Mouse (Mus musculus): ENCODE results near the gene Lama2.

The Lama2 gene

DNA sequence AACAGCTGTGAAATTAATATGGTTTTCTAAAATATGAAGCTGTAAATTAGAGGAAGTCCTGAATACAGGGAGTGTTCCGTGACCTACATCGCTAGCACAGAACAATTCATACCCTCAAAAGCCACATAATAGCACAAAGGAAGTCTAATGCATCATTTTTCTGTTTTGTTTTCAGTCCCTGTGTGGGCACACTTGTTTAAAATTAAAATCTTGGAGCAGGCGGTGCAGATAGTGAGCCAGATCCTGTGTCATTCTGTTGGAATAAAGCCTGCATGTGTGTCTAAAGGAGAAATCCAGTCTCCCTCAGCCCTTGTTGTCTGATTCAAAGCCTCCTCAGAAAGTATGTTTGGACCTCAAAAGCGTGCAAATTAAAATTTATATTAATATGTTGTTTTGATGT, 234.9 kb downstream of the Lama2 start:
- DNase-seq (ENCODE audit: low spot score in 2 of 2): no peak

DNA sequence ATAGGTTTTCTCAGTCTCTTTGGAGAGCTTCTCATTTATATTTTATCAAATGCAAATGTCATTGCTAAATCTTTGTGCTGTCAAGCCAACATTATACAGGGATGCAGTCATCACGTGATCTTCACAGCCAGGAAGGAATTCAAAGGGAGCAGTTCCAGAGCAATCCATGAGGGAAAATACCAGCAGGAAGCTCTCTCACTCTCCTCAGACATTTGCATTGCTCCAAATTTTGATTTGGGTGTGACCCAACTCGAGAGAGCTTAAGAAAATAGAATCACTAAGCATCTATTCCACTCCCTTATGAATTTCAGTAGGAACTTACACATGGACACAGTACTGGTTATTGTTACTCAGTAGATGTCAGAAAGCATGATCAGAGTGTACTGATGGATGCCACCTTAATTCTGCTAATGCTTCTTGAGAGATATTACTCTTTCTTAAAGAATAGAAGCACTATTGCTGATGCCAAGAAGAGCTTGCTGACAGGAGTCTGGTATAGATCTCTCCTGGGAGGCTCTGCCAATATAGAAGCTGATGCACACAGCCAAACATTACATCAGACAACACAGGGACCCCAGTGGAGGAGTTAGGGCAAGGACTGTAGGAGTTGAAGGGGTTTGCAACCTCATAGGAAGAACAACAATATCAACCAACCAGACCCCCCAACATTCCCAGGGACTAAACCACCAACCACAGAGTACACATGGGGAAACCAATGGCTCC, 236.5 kb downstream of the Lama2 start:
- no peak for DNase-seq (ENCODE audit: low spot score in 2 of 2)

- no peak for DNase-seq (ENCODE audit: low spot score in 2 of 2)
These were observed 241.3 kb downstream of the Lama2 start for GRCm38 (mm10) chr10:27378286-27378685.

DNA sequence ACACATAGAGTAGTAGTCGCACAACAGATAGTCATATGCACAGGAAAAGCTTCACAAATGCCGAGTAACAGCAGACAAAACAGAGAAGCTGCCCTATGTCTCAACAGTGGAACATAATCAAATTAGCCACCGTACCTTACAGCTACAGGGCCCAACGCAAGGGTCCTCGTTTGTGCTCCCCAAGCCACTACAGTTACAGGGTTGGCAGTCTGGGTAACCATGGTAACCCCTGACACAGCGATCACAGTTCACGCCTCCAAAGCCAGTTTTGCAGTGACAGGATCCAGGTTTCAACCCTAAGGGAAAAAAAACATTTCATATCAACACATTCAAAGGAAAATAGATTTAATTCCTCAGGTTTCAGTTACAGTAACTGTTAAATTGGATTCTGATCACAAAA, 275.3 kb downstream of the Lama2 start:
- DNase-seq (ENCODE audit: low spot score in 2 of 2): no peak

DNA sequence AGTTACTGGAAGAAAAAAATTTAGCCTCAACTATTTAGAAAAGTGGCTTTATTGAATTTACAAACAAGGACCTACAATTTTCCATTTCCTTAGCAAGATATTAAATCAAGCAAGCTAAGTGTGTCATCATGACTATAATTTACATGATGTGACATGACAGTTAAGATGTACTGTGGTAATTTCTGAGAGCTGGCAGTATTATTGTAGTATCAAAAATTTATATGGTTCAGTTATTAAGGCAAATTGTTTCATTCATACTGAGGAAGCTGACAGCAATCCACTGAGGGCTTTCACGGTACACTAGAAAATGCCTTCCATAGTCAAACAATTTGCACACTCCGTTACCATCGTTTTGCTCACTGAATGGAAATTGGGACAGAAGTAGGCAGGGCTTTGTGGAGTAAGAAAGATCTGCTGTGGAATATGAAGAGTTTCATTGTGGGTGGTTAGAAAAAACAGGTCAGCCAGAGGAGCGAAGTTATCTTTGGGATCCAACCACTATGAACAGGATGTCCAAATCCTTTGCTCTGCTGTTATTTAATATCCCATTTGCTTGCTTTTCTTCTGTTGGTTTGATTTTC, 297.1 kb downstream of the Lama2 start:
- DNase-seq (ENCODE audit: low spot score in 2 of 2): no peak

DNA sequence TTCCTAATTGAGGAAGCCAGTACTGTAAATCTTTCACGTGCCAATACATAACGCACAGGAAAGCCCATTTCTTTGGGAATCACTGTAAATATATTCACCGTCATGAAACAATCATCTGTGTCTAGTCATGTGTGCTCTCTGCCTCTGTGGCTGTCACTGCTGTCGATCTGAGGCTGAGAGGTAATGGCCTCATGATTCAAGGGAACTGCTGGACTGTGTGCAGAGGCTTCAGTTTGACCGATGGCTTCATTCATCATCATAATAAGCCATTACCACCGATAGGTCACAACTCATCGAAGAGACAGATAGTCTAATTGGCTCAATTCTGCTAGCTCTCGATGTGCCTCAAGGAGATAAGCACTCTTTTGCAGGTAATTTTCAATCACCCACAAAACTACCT, 312.1 kb downstream of the Lama2 start:
- DNase-seq (ENCODE audit: low spot score in 2 of 2): no peak

GRCm38 (mm10) chr10:27305301-27305700, 314.3 kb downstream of the Lama2 start:
- no peak for DNase-seq (ENCODE audit: low spot score in 2 of 2)

DNA sequence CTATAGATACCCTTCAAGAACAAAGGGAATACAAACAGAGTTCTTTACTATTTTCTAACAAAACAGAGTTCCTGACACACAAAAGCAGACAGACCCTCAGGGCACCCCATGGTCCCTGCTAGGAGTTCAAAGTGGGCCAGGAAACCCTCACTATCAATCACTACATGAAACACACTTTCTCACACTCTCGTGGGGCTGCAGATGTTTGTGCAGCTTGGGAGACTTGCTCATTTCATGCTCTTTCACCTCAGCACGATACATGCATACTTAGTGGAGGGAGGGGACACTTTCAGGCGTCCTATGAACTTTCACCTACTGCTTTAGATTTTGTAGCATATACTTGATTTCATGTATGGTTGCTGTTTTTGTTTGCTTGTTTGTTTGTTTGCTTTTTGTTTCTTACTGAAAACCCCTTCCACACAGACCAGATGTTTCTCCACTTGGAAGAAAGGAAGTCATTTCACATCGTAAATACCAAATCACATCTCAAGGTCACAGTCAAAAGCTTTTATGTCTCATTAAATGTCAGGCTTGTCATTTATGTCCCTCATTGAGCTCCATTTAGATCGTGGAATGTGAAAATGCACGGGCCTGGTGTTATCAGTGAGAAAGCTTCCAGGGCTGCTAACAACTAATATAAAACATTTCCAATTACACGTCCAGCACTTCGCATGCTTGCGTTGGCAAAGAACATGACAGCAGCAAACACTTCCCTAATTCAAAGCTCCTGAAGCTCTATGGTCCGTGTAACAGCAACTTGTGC, 334.3 kb downstream of the Lama2 start:
- no peak for DNase-seq (ENCODE audit: low spot score in 2 of 2)

- no peak for DNase-seq (ENCODE audit: low spot score in 2 of 2)
These were observed 352.1 kb downstream of the Lama2 start for GRCm38 (mm10) chr10:27267432-27267831.

GRCm38 (mm10) chr10:27265812-27266211, 353.7 kb downstream of the Lama2 start:
- DNase-seq (ENCODE audit: low spot score in 2 of 2): no peak

DNA sequence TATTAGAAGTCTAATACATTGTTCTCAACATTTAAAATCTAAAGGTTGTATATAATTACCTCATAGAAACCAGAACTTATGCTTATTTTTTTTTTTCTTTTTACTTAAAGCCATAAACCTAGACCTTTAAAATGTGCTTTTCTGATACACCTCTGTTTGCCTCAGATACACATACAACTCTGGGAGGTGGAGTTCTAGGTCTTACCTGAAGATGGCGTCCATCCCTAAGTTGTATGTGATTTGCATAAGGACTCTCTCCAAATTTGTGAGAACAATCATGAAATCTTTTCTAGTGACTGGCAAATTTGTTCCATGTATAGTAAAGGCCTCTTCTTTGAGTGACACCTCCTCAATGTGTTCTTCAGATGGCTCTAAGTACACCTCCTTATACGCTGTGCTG, 354.8 kb downstream of the Lama2 start:
- DNase-seq (ENCODE audit: low spot score in 2 of 2): no peak

GRCm38 (mm10) chr10:27249741-27250140, 369.8 kb downstream of the Lama2 start:
- DNase-seq (ENCODE audit: low spot score in 2 of 2): no peak

GRCm38 (mm10) chr10:27234755-27235154, 384.8 kb downstream of the Lama2 start:
- no peak for DNase-seq (ENCODE audit: low spot score in 2 of 2)

DNA sequence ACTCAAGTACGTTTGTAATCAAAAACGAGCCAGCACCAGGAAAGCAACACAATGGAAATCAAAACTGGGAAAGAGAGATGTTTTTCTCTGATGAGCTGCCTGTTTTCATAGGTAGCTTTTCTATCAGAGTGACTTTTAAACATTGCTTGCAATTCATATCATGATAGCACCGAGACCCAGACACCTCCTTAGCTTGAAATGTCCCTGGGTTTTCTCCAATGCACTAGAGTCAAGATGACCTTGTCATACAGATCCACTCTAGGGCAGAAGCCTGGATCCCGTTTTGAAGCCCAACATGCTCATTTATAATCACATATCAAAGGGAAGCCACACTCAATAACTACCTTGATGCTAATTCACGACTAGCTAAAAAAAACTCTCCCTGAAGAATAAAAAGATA, 386.0 kb downstream of the Lama2 start:
- DNase-seq (ENCODE audit: low spot score in 2 of 2): no peak

GRCm38 (mm10) chr10:27223815-27224375, 395.7 kb downstream of the Lama2 start:
- no peak for DNase-seq (ENCODE audit: low spot score in 2 of 2)

- DNase-seq (ENCODE audit: low spot score in 2 of 2): no peak
These were observed 396.8 kb downstream of the Lama2 start for GRCm38 (mm10) chr10:27222639-27223315.

DNA sequence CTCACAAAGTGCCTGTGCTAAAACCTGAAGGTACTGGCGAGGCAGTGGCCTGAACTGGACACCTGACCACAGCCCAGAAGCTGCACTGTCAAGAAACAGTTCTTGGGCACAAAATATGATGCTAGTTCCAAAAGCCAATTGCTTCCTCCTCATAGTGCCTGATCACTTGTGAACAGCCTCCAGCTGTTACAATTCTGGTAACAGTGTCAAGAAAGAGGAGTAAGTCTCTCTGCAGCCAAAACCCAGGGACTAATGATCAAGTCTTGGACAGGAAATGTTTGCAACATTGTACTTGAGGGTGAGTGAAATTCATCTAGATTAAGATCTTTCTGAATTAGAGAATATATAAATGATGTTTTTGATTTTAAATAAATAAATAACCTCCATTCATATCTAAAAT, 399.9 kb downstream of the Lama2 start:
- no peak for DNase-seq (ENCODE audit: low spot score in 2 of 2)

DNA sequence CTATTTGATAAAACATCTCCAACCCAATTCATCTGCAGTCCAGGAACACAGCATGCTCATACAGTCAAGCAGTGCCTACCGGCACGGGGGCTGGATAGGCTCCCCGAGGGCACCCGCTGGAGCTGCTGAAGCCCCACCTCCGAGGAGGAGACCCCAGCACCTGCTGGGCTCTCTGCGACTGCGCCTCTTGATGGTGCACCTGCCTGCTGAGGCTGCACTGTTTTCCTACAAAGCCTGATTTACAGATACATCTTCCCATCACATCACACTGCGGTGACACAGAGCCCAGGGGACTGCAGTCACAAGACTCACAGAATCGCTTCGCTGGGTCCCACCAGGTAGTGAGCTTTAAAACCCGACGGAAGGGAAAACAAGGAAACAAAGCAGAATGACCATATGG, 412.2 kb downstream of the Lama2 start:
- DNase-seq (ENCODE audit: low spot score in 2 of 2): no peak

GRCm38 (mm10) chr10:27198443-27198842, 421.1 kb downstream of the Lama2 start:
- no peak for DNase-seq (ENCODE audit: low spot score in 2 of 2)

DNA sequence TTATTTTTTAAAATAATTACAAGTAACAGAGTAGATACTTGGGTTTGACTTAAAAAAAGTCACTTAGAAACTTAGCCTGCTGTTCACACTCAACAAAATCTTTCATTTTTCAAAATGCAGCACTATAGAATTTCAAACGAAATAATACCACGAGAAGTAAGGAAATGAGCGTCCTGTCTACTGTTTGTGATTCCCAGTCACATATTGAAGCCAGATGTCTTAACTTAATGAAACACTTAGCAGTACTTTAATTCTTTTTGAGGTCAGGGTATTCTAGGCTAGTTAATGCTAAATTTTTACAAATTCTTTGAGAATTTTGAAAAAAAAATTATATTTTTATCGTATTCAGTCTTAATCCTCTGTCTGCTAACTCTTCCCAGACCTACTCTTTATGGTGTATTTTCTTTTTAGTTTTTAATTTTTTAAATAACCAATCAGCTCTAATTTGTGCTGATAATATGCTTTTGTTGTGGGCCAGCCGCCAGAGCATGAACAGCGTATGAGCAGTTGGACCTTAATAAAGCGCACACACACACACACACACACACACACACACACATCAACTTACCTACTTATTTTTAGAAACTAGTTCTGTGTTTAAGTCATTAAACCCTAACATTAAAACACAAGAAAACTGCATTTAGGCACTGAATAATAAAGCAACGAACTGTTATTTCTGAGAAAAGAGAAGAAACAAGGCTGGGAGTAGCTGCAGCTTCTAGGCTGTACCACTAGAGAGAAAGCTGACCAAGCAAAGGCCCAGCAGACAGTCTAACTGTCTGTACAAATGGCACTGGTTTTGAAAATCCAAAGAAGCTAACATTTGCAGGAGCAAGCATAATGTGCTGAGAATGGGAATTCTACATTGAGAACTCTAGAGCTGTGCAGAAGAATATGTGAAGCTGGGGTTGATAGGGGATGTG, 425.3 kb downstream of the Lama2 start:
- no peak for DNase-seq (ENCODE audit: low spot score in 2 of 2)

Measured in spleen, postnatal 36 days (tissue).